Mouse (Mus musculus) myocyte (in vitro differentiated cells): ENCODE results near the gene Mvb12b.

Experiments used
- CEBPB ChIP-seq: IDR thresholded peaks from 2 replicates; pipeline ENCODE4 v1.6.1; 2011; ENCODE audit warnings: mild to moderate bottlenecking, moderate library complexity; ENCODE audit not compliant: poor library complexity, insufficient read depth, severe bottlenecking
- MAX ChIP-seq: IDR thresholded peaks from one replicate; pipeline ENCODE4 v1.6.1; 2011; ENCODE audit warnings: low read depth, mild to moderate bottlenecking, control low read depth
- POLR2A ChIP-seq: IDR thresholded peaks from one replicate; pipeline ENCODE4 v1.6.1; 2011; ENCODE audit warnings: low read depth, mild to moderate bottlenecking, control low read depth, moderate library complexity; ENCODE audit not compliant: insufficient read length
- SRF ChIP-seq: IDR thresholded peaks from one replicate; pipeline ENCODE4 v1.6.1; 2011; ENCODE audit warnings: low read depth; ENCODE audit not compliant: control insufficient read depth, insufficient read length
- TCF12 ChIP-seq: IDR thresholded peaks from one replicate; pipeline ENCODE4 v1.6.1; 2011; ENCODE audit warnings: mild to moderate bottlenecking, control low read depth; ENCODE audit not compliant: poor library complexity, insufficient read depth, severe bottlenecking
- TCF3 ChIP-seq: IDR thresholded peaks from one replicate; pipeline ENCODE4 v1.6.1; 2011; ENCODE audit warnings: low read depth, control low read depth; ENCODE audit not compliant: insufficient read length
- USF1 ChIP-seq: IDR thresholded peaks from one replicate; pipeline ENCODE4 v1.6.1; 2011; ENCODE audit warnings: low read depth, mild to moderate bottlenecking, control low read depth, moderate library complexity

- TF ChIP-seq POLR2A (no peak), CEBPB (no peak), MAX (no peak), USF1 (no peak), TCF12 (no peak), SRF (no peak), TCF3 (no peak)
Measured at GRCm38 (mm10) chr2:33764476-33764875, 123.3 kb downstream of the Mvb12b start.
